Mouse (Mus musculus) layer of hippocampus, adult 9-11 months (tissue): ENCODE measurements around the gene Cyp2u1.
"Not testable (repeated sequence)": the region's sequence is repeated elsewhere in the genome, so short reads cannot be mapped to it uniquely, and the experiment has no call there.

Experiments
- DNase-seq: peaks from one replicate; pipeline ENCODE4 v3.0.0; 2022

Gene Cyp2u1

DNA sequence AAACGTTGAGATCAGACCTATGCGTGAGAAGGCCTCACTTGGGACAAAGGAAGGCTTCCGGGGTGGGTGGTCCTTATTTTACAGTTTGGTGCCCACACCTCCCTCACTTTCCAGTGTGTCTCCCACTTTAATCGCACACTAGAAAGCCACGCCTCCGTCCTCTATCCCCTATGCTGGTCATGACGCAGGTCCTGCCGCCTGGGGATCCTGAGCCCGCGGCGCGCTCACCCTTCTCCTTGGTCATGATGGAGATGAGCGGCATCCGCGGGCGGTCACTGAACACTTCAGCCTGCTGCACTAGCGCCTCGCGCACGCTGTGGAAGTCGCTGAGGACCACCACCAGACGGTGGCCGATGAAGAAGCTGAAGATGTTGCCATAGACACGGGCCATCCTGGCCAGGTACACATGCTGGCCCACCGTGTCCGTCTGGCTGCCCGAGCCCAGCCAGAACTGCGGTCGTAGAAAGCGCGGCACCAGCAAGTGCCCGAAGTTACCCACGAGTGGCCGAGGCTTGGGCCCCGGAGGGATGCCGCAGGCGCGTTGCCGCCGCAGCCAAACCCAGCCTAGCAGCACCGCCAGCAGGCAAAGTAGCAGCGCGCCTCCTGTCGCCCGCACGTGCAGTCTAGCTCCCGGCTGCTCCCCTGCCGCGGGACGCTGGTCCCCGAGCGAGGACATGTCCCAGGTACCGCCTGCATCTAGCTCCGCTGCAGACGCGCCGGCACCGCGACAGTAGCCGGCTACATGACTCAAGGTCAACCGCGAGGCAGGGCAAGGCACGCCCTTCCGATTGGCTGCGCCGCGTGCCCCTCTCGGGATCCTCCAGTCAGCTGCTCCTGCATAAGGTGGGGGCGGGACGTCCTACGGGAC, at the start of gene Cyp2u1:
Gene Cyp2u1 (minus strand): TSS at position 776 of the 868 bp plus-strand sequence.
- DNase-seq = peak; percentile 93

DNA sequence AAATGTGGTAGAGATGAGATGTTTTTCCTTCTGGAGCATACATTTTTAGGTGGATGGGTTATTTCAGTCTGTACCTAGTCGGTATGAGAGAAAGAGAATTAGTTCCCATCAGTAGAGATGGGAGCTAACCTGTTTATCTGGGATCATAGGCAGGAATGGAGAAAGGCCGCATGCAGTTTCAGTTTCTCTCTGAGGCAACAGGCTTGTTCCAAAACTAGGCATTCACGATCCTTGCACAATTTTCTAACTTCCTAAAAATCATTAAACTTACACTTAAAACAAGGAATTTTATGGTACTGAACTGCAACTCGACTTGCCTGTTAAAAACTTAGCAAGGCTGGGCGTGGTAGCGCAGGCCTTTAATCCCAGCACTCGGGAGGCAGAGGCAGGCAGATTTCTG, 47.5 kb upstream of the Cyp2u1 start:
- DNase-seq = no peak

DNA sequence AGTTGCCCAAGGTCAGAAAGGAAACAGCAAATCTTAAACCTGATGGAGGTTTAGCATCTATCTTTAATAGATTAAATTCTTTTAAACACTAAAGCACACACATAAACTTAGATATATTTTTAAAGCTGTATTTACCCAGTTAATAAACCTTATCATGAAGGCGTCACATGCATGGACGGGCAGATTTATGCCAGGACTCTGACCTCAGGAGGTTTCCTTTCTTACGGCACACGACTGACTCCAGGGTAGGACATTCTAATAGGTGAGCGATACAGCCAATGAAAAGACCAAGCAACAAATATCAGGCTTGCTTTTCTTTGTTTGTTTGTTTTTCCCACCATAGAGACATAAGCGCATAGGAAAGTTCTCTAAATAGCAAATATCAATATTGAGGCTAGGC, 46.0 kb upstream of the Cyp2u1 start:
- no peak for DNase-seq

DNA sequence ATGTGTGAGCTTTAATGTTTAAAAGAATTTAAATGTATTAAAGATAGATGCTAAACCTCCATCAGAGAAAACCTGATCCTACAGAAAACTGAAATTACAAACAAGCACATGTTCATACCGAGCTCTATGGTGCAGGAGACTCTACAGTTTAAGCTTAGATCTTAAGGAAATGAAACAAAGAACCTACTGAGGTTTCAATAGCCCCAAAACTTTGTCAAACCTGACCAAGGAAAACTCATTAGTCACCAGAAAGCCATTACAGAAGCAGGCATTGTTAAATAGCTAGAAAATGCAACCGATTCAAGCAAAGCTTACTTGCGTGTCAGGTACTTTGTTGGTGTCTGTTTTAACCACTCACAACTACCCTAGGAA, 45.5 kb upstream of the Cyp2u1 start:
- DNase-seq = no peak

DNA sequence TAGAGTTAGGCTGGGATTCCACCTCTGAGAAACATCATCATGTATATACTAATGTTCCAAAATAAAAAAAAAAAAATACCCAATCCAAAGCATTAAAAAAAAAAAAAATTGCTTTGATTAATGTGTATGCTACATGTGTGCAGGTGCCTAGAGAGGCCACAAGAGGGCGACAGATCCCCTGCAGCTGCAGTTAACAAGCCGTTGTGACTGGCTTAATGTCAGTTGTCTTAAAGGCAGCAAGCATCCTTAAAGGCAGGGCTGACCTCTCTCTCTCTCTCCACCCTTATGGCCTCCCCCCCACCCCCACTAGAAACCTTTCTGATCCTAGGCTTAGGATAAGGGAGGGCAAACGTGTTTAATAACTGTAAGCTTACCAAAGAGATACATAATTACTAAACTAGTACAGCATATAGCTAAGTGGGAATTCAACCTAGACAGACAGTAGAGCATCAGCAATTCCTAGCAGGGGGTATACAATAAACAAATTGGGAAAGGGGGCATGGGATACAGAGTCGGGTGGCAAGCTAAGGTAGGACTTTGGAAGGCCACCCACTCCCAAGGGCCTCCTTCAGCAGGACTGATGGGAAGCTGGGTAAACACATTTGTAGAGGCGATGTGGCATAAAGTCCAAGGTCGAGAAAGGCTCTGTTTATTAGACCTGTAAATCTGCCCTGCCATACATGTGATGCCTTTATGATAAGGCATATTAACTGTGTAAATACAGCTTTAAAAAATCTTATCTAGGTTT, 45.0 kb upstream of the Cyp2u1 start:
- DNase-seq = no peak

DNA sequence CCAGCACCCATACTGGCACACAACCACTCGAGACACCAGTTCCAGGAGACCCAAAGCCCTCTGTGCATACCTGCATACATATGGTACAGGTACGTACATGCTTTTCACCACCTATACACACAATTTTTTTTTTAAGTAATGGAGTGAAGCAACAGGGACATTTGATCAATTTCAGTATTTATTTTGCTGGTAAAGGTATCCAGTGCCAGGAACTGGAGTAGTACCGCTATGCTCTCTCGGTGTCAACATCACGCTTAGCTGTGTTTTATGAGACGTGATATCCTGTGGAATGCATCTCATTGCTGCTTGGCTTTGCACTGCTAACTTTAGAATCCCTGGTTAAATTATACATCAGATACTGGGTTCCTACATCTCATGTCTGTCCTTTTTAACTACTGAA, 42.9 kb upstream of the Cyp2u1 start:
- no peak for DNase-seq

DNA sequence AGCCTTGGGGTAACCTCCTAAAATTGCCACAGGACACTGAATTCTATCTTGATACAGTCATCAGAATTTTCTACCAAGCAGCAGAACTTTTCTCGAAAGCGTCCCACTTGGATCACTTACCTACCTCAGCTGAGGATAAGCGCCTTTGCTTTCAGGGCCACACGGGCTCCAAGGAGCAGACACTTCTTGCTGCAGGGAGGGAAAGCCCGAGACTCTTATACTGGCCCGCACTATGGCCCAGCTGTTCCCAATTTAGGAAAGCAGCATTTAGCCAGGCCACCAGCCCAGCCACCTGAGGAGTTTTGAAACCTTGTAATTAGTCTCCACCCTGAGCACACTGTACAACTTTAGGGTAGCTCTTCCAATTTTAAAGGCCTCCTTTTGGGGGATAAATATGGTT, 40.3 kb upstream of the Cyp2u1 start:
- no peak for DNase-seq

DNA sequence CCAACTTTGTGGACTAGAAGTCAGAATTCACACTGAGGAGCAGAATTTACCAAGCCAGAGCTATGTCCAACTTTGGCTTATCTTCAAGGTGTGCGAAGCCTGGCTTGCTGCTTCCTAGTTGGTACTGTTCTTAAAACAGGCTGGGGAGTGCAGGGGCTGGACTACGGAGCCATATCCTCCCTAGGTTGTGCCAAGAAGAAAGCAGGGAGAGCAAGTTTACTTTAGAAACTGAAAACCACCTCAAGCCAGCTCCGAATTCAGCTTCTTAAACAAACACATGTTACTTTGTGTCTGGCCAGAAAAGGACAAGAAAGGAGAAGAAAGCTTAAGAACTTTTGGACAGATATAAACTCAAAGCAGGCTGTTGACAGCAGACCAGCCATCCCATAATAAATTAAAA, 37.9 kb upstream of the Cyp2u1 start:
- DNase-seq = no peak

DNA sequence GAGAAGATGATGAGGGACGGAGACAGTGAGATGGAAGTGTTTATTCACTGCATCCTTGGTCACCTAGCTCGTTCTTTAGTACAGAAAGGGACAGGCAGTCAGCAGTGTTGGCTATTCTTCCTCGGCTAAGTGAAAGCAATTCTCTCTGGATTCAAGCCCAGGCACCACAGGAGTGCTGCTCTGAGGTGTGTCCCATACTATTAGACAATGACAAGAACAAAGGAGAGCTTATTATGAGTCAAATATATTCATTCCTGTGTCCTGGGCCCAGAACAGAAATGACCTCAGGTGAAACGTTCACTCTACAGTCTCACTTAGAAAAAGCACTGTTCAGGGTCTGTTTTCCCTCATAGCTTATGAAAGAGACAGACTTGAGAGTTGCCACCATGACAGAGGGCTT, 36.3 kb upstream of the Cyp2u1 start:
- DNase-seq = no peak

DNA sequence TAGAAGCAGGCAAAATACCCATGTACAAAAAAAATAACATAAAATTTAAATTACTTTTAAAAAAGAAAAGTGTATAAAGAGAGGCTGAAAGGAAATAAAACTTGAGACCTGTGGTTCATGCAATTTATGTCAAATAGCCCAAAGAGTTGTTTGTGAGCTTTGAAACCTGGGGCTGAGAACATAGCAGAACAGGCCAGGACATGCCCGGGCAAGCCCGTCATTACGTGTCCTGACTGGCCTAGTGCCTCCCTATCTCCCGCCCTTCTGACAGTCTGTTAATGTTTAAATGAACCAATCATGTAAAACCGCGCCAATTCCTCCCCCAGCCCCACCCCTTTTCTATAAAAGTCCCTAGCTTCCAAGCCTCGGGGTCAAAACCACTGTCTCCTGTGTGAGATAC, 34.7 kb upstream of the Cyp2u1 start:
- DNase-seq = not testable (repeated sequence)

DNA sequence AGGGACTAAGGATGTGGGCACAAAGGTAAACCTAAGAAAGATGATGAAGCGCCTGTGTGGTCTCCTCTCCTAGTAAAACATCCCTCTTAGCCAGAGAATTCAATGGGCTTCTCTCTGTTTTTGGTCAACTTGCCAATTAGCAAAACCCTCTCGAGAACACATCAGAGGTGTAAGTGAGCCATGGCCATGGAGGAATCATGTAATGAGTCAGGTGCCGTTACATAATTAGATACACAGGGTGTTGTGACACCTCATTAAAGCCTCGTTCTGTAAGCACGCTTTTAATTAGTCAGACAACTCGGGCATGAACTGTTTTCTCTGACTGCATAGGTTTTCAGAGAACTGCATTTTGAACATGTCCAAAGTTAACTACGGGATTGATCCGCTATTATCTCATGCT, 33.6 kb upstream of the Cyp2u1 start:
- no peak for DNase-seq

DNA sequence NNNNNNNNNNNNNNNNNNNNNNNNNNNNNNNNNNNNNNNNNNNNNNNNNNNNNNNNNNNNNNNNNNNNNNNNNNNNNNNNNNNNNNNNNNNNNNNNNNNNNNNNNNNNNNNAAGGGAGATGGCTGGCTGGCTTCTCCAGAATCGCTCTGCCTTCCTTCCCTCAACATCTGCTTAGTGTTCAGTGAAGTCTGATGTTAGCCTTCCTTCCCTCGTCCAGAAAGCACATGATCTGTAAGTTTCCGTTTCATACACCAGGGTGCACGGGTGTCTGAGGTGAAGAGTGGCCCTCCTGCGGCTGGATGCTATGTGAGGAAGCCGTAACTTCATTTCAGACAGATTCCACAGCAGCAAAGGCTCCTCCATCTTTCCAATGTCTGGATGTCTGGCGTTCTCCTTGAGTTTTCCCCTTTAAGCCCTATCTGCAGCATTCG, 32.1 kb upstream of the Cyp2u1 start:
- no peak for DNase-seq

DNA sequence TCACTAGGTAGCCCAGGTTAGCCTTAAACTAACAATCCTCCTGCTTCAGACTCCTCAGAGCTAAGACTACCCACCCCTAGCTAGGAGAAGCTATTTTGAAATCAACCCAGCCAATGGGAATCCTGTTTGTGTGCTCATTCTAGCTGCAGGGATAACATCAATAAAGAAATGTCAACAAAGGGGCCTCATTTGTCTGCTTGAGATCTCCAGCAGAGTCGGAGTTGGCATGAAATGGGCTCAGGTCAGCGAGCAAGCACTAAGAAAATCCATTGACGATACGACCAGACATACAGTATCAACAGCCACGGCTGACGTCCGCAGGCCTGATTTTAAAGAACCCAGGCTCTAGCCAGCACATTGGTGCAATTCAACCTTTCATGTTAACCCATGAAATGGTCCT, 24.2 kb upstream of the Cyp2u1 start:
- DNase-seq = no peak

DNA sequence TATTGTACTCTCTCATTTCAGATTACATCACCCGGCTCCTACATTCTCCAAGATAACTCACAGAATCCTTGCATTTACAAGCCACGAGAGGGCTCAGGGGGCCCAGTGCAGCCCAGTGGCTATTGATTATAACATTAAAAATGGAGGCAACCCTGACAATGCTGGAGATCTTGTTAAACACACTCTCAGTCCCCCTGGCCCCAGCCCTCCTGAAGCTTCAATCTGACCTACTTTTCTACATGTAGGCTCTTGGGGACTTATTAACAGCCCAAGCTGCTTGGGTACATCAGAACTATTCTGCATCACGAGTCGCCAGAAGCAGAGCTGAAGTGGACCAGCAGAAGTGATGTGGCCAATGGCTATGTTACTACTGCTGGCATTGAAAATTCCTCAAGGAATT, 23.6 kb upstream of the Cyp2u1 start:
- DNase-seq = no peak

DNA sequence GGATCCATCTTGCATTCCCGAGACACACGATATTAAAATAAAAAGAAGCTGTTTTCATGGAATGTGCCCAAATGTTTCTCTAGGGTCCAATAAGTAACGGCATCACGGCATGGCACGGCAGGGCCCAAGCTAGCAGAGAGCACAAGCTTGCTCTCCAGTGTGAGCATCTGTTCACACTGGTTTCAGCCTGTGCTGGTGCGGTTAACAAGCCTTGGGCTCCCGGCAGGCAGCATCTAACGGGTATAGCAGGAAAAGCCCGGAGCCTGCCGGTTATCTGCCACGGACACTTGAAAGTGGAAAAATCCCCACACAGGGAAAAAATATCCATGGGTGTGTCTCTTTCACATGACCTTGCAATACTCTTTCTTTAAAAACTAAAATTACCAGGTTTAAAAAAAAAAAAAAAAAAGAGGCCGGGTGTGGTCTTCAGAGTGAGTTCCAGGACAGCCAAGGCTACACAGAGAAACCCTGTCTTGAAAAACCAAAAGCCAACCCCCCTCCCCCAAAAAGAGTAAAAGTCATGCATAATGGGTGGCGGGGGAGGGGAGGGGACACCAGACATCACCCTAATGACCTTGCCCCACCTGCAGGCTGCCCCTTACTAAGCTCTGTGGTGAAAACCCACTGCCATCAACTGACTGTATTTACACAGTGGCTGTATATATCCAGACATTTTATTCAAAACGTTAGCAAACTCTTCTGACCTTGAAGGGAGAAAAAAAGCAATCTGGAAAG, 19.2 kb upstream of the Cyp2u1 start:
- DNase-seq = no peak

DNA sequence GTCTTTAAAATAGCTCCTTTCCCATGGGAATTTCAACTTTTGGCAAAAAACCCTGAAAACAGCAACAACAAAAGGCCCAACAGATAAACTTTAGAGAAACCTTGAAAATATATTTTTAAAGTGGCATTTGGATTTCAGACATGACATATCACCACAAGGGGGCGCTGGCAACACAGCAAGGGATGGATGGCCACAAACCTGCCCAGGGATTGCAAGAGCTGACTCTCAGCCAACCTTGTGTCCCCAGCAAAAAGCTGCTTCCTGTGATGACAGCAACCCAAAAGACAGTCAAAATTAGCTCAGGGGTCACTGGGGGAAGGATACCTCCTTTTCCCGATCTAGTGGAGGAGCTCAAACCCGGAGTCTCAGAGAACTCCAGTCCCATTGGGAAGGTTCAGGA, 17.2 kb upstream of the Cyp2u1 start:
- DNase-seq = peak; percentile 49

DNA sequence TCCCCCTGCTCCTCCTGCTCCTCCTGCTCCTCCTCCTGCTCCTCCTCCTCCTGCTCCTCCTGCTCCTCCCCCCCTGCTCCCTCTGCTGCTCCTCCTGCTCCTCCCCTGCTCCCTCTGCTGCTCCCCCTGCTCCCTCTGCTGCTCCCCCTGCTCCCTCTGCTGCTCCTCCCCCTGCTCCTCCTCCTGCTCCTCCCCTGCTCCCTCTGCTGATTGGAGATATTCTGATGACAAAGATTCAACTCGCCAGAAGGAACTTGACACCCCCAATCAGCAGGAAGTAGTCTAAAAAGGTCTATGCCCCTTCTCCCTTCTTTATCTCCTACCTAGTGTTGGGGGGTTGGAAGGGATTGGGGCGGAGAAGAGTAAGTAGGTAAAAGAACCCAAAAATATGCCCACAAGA, 15.2 kb upstream of the Cyp2u1 start:
- no peak for DNase-seq

DNA sequence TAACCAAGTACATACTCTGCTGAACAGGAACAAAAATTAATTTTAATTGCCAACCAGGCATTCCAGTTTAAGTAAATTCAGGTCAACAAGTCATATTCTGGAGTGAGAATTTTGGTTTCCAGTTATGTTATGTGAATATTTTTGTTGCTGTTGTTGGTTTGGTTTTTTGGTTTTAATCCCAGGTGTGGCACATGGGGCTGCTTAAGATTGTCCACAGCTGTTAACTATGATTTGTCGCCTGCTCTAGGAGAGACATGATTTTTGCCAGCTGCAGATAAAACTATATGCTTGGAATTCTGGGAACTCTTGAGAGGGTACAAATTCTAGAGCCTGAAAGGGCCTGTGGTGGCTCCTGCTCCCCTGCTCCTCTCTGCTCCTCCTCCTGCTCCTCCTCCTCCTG, 14.1 kb upstream of the Cyp2u1 start:
- DNase-seq = no peak

DNA sequence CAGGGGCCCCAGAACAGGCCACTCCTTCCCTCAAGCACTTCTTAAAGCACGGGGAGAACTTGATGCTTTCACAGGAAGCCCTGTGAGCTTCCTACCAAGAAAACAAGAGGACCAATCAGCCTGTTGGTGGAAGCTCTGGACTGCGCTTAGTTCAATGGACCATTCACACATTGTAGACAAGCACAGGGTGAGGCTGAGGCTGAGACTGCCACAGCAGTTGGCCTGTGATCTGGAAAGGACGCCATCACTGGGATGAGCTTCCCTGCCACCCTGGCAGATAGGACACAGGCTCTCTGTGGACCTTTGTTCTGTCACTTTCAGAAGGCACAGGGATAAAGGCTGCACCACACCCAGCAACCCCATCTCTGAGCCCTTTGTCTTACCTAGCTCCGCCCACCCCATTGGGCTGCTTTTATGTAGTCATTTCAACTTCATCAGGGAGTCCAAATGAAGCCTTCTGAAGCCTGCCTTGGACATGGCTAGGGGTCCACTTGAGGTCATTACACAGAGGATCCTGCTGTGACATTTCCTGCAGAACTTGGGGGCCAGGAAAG, 13.0 kb upstream of the Cyp2u1 start:
- no peak for DNase-seq

DNA sequence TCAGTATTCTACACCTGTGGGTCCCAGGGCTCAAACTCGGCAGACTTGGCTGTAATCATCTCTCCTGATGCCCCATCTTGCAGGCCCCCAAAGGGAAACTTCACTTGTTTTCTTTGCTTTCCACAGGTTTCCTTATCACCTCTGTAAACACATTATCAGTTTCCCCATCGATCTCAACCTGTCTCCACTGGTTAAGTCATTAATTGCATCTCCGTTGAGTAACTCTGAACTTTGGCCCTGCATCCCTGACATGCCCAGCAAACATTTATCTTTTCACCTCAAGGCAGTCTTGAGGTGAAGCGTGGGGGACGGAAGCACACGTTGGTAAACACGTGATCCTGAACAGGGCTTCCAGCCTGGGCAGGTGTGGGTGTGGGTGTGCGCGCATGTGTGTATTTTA, 9.3 kb upstream of the Cyp2u1 start:
- no peak for DNase-seq

DNA sequence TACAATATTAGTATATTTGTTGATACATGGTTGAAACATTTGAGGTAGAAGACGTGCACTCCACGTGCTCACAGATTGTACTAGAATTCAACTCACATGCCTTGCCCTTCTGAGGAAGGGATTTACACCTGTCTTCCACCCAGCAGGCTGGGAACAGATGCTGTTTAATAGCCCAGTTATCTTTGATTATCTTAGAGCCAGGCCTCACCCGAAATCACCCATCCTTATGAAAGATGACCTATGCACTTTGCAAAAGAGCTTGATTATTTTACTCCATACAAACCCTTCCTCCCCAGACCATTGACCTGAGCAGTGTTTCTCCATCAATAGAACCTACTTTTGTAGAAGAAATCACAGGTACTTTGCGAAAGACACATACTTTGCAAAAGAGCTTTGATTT, 7.5 kb upstream of the Cyp2u1 start:
- DNase-seq = no peak

DNA sequence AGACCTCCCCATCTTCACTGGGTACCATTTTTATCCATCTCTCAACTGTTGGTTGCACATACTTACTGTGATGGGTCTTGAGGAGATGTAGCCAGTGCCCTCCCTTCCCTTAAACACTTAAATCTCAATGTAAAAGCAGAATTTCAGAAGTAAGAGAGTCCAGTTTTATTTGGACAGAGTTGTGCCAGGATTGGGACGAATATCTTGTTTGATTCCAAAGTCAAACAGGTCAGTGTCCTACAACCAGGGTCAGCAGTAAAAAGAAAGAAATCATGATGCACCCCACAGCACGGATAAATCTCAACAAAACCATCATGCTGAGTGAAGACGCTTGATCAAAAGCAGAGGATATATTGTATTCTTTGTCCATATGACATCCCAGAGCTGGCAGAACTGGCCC, 4.8 kb upstream of the Cyp2u1 start:
- DNase-seq = no peak

DNA sequence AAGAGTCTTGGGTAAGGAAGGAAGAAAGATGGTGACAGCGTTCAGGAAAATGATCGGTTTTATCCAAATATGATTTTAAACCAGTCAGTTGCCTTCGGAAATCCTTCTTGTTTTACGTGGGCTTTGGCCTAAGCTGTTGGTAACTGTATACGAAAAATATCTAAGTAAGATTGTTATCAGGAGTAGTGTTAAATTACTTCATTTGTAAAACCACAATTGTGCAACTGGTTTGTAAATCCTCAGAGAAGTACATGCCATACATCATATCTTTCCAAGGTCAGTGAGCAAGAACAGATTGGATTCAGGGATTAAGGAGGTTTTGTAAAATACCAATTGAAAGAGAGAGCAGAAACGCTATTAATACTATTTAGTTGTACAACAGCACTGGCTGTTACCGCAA, 3.2 kb upstream of the Cyp2u1 start:
- DNase-seq = no peak

DNA sequence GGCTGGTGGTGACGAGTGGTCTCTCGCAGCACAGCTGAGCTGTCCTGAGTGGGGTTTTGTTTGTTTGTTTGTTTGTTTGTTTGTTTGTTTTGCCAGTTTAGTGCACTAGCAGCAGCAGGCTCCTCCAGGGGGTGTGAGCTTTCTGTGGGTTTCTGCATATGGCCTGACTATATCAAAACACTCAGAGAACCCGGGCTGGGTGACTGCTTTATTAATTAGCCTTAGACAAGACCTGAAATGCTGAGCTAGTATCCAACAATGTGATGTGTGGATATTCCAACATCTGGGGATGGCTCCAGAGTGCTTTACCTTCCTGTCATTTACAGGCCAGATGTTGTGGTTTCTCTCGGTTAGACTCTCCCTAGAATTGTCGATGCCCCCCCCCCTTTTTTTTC, 290 bp upstream of the Cyp2u1 start:
- DNase-seq = no peak
